Mouse (Mus musculus): ENCODE measurements around the gene Kcnq1.

DNA sequence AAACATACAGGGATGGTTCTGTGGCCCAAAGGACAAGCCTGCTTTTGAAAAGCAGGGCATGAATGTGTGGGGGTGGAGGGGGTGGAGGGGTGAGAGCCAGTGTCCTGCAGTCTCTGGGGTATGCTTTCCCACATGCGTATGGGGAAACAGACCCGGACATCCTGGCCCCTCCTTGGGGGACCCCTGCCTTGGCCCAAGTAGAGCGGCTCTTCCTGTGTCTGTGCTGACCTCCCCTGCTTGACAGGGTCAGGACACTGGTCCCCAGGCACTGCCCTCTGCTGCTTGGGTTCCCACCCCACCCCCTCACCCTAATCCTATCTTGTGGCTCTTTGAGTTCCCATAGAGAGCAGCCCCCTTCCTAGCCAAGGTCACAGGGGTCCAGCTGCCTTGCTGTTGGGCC is 3.5 kb downstream of the Kcnq1 start:
- TF ChIP-seq CTCF (IDR thresholded peaks at IDR 0.05; ENCODE audit: extremely low read depth, insufficient read depth, insufficient read length, insufficient replicate concordance) (no peak), POLR2A (IDR thresholded peaks at IDR 0.05; ENCODE audit: low read depth, low read length) (no peak)
